Mouse (Mus musculus): ENCODE results near the gene Rem2. TPM values are rescaled to one million over a fixed set of nuclear protein-coding genes. Genes with fewer than 3 reads are reported as not detected.

Rem2 gene
- total RNA-seq, 2 experiments from 2014 or later = 0.39 to 0.87 TPM

DNA sequence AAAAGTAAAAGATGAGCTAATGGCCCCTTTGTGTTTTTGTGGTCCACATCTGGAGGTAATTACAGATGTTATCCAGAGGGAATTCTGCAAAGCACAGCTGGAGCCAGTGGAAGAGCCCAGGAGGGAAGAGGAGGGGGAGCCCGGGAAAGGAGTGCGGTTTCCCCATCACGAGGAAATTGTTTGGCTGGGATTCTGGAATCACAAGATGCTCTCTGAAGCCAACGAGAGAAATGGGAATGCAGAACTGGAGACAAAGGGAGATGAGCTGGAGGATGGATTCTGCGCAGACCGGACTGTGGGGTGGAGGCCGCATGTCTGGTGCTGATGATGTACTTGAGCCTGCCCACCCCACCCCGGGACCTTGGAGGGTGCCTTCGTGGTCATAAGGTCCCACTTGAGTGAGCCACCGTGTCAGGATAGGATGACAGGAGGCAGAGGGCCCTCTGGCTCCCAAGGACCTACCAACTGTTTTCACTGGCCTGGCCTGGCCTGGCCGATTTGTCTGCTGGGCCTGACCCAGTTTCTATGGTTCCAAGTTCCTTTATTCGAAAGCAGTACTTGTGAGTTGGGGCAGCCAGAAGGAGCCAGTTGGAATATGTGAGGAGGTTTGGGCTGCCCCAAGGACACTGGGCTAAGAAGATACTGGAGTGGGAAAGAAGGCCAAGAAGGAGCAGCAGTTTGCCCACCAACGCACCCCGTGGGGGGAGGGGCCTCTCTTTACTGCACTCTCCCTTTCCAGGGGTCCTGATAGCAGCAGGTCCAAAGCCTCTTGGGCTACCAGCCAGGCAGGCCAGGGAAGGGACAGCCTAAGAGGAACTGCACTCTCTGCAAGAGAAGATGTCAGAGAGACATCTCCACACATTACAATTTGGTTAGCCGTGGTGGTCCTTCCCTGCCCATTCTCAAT, 31.9 kb upstream of the Rem2 start:
- DNase-seq = peak; percentile 24

DNA sequence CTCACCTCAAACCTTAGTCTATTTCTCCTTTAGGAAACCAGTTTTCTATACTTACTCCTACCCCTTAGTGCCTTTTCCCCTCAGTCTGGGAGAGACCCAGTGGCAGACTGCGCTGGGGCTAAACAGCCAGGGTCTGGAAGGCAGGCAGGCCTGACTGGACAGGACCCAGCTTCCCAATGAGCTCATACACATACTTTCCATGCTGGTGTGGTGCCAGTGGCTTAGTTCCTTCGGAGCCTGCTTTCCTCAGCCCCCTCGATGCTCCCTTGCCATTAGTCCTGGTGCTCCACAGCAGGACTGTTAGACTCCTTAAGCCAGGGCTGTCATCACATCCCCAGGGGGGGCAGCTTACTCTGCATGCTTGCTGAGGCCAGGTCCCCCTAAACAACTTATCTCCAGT, 30.4 kb upstream of the Rem2 start:
- no peak for DNase-seq

DNA sequence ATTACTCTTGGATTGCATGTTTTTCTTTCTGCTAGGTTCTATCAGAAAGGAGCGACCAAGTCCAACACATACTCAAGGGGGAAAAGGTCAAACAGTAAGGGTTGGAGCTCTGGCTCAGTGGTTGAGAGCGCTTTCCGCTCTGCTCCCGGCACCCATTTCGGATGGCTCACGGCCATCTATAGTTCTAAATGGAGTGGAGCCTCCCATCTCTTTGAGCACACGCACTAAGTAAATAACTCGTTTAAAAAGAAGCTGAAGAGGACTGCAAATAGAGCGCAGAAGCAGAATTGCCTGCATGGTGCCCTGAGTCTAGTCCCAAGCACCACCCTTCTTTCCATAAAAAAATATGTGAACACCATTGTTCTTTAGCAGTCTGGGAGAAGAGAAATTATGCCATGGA, 22.3 kb upstream of the Rem2 start:
- DNase-seq = no peak

DNA sequence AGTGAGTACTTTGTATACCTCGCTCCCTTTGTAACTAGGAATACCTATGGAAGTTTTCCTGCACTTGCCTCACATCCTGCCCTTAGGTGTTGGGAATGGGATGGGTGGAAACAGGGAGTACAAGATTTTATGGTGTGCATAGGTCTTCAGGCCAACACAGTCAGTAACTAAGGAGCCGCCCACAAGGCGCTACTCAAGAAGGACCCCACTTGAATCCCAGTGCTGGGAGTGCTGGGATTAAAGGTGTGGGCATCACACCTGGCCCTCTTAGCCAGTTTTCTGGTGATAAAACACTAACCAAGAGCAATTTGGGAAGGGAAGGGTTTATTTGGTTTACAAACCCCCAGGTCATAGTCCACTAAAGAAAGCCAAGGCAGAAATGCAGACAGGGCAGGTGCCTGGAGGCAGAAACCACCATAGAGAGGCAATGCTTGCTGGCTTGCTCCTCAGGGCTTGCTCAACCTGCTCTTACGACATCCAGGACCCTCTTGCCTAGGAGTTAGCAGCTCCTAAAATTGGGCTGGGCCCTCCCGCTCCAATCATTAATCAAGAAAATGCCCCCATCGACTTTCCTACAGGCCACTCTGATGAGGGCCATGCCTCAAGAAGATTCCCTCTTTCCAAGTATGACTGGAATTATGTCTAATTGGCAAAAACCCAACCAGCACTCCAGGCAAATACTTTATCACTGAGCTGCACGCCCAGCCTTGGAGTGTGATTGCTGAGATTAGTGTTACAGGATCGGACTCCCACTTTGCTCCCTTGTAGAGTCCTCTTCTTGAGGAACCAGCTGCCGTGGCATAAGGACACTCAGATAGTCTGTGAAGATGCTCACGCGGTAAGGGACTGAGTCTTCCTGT, 21.0 kb upstream of the Rem2 start:
- no peak for DNase-seq

DNA sequence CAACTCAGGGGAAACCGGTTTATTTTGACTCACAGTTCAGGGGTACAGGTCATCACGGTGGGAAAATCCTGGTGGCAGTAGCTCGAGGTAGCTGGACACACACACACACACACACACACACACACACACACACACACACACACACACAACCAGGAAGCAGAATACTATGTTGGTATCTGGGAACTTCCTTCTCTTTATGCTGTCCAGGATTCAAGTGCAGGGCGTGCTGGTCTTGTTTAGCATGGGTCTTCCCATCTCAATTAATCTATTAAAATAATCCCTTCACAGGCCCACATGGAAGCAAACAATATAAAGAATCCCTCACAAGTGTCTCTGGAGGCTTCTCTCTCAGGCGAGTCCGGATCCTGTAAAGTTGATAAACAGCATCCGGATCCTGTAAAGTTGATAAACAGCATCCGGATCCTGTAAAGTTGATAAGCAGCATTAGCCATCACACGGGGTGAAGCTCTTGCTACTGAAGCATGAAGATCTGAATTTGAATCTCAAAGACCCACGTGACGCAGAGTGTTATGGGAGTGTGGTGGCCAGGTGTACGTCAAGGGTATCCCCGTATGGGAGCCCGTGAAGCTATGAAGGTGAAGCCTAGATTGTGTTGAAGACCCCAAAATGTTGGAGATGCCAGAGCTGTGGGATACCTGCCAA, 17.9 kb upstream of the Rem2 start:
- no peak for DNase-seq

DNA sequence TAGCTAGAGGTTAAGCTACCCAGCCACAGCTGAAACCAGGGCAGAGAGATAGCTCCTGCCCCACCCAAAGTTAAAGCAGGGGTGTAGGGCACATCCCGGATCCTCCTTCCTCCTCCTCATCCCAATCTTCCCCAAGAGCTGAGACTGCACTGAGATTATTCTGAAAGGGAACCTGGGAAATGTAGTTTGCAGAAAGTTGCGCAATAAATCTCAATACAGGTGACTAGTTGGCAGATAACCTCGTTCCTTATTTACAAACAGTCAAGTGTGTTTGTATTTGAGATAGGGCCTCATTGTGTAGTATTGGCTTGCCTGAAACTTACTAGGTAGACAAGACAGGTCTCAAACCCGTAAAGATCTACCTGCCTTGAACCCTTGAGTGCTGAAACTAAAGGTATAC, 13.8 kb upstream of the Rem2 start:
- DNase-seq = no peak

DNA sequence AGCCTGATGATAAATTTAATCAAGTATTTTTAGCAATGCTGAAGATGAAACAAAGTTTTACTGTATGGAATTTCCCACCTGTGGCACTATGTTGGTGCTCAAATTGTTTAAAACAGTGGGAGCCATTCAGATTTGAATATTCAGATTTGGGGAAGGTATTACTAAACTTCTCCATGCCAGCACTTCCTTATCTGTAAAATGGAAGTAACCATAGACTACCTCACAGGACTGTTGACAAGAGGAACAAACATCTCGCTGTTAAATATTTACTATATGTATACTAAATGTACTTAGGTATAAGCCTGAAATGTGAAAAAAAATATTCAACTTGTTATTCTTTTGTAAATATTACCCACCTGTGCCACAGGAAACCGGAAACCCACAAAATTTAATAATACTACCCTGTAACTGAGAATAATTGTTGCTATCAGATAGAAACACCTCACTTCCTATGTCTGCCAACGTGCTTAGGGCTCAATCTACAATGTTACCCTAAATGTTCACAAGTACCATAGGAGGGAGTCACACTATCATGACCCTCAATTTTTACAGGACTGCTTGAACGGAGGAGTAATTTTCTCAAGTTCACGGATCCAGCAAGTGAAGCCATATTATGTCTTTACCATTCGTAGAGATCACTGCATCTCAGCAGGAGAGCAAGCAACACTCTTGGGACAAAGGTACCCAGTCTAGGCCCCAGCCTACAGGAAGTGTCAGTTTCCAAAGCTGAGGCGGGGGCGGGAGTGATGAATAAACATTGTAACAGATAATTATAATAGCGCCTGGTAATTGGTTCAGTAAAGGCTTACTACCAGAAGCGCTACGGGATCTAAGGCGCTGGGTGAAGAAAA, 12.6 kb upstream of the Rem2 start:
- DNase-seq = no peak

DNA sequence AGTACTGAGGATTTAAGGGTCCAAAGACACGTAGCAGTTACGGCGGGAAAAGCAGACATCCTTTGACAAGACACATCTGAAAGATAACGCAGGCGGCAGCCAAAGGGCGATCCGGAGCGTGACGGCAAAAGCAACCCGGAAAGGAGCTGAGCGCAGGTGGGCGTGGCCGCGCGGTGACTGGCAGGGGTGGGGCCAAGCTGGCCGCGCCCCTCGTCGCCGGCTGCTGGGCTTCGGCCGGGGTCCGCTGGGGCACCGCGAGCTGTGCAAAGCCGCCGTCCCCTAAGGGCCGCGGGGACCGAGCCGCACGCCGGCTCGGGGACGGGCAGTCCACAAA, 12.0 kb upstream of the Rem2 start, which contains the start of gene Lrp10:
TSS of gene Lrp10 (plus strand) at position 179 of the 334 bp plus-strand sequence.
- peak; percentile 94 for DNase-seq

DNA sequence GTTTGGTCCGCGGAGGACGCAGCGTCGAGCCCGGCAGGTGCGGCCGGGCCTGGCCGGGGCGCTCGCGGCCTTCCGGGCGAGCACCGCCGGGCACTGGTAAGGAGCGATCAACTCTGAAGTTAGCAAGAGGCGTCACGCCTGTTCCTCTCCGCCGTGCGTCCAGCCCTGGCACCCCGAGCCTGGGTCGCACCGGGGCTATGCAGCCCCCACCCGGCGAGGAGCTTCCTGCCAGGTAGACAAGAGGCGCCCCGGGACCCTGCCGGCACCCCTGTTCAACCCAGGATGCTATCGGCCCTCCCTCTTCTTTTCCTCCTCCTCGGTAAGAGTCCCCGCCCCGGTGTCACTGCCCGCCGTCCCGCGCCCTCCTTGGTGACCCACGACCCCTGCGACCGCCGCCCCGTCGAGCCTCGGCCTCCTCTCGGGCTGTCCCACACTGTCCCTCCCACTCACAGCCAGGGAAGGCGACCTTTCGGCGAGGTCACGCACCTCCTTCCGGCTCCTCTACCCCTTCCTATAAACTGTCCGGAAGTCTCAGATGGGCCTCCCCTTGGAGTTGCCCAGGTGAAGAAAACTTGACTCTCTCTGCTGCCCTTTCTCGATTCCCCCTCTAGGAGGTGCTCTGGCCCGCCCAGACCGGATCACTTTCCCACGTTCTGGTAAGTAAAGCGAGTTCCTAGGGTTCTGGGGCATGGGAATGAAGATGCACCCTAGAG, 11.5 kb upstream of the Rem2 start:
- DNase-seq = peak; percentile 76

DNA sequence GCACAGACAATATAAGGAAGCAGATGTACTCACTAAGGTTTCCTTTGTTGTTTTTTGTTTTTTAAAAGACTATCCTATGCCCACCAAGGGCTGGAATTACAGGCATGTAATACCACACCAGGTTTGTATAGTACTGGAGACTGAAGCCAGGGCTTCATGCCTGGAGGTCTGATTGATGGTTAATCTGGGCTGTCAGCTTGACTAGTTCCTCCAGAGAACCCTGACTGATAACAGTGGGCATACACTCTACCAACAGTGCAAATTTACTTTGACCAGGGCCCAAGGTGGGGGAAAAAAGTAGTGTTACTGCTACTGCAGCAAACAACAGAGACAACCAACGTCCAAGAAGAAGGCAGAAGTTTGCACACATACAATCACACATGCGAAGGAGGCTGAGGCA, 4.4 kb upstream of the Rem2 start:
- DNase-seq = no peak

DNA sequence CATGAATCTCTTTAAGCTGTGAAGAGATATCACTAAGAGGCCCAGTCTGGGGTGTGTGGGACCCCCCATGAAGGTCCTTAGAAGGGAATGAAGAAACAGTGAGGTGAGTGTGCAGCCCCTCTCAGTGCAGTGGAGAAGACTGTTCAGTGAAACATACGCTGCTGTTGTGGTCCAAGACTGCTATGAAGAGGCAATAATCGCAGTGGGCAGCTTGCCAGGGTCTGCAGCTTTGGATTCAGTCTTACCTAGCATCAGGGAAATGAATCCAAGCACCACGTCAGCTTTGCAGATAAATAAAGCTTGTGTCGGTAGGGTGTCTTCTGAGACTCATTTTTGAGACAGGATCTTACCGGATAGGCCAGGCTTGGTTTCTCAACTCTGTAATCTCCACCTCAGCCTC, 3.2 kb upstream of the Rem2 start:
- no peak for DNase-seq

DNA sequence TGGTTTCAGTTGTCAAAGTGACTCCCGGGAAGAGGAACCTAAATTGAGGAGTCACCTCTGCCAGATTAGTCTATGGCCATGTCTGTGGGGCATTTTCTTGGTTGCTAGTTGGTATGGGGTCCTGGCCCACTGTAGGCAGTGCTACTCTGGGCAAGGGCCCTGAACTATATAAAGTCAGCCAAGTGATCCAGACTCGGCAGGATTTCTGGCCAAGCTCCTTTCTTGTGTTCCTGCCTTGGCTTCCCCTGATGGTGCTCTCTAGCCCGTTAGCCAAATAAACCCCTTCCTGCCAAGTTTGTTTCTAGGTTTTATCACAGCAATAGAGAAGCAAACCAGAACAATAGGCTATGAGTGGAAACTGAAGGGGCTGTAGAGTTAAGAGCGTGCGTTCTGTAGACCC, 1.2 kb upstream of the Rem2 start:
- DNase-seq = no peak

DNA sequence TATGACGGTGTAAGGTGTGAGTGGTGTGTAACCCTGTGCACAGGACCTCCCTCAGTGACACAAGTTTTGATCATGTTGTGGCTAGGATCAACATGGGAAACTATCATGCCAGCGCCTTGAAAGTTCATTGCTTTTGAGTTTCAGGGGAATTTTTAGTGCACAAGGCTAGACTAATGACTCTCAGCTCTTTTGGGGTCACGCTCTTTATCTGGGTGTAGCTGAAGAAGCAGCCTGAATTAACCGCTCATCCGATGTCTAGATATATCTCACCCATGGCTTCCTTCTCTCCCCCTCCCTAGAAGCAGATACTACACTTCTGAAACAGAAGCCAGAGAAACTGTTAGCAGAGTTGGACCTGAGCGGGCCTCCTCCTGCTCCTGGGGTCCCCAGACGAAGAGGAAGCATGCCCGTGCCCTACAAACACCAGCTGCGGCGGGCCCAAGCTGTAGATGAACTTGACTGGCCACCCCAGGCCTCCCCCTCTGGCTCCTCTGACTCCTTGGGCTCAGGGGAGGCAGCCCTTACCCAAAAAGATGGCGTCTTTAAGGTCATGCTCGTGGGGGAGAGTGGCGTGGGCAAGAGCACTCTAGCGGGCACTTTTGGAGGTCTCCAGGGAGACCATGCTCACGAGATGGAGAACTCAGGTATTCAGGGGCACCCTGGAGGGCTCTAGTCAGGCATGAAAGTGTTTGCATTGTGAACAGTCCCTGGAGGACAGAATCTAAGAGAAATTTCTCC, 1.4 kb downstream of the Rem2 start:
- DNase-seq = no peak

DNA sequence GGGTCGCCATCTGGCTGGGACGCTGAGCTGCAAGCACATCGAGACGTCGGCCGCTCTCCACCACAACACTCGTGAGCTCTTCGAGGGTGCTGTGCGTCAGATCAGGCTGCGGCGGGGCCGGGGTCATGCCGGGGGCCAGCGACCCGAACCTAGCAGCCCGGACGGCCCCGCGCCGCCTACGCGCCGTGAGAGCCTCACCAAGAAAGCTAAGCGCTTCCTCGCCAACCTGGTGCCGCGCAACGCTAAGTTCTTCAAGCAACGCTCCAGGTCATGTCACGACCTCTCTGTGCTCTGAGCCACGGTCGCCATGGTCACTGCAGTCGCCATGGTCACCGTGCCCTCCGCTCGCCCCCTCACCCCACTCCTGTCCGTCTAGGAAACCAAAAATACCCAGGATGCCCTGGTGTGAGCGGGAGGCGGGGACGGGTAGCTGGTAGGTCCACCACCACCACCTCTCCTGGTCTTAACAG, 3.6 kb downstream of the Rem2 start:
- peak; percentile 67 for DNase-seq

DNA sequence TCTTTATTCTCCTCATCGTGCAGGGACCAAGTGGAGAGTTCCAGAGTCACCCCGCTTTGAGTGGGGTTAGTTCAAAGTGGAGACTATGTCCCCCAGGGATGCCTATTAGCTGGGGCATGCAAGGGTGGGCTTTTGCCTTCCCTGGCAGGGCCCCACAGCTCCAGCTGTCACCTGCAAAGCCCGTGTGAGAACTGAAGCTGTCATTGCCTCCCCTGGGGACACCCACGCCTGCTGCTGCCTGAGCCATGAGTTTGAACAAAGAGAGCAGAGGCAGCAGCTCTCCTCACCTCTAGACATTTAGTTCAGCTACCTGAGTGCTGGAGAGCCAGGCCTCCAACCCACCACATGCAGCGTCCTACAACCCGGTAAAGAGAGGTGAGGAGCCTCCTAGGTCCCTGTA, 4.8 kb downstream of the Rem2 start:
- DNase-seq = no peak

DNA sequence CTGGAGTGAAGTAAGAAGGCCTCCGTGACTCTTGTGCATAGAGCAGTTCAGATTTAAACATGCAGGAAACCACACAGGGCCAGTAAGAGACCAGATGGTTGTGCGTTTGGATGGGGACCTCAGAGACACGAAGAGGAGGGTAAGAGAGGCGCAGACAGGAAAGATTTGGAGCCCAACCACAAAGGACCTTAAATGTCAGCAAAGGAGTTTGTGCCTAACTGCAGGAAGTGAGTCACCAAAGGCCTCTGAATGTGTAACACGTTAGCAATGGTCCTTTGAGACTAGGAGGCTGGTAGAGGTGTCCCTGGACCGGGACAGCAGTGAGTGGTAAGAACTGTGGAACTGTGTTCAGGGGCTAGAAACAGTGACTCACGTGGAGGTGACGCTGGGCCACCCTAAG, 5.5 kb downstream of the Rem2 start:
- DNase-seq = peak; percentile 30

DNA sequence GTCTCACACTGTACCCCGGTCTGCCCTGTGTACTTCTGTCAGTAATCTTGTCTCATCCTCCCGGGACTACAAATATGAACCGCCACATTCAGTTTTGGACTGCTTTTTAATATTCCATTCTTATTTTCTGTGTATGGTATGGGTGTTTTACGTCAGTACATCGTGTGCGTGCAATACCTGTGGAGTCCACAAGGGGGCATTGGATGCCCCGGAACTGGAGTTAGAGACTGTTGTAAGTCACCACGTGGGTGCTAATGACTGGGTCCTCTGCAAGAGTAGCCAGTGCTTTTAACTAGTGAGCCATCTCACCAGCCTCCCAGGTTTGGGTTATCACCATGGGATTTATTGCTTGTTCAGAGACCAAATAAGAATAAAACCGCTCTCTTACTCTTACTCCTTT, 6.6 kb downstream of the Rem2 start:
- peak; percentile 57 for DNase-seq

DNA sequence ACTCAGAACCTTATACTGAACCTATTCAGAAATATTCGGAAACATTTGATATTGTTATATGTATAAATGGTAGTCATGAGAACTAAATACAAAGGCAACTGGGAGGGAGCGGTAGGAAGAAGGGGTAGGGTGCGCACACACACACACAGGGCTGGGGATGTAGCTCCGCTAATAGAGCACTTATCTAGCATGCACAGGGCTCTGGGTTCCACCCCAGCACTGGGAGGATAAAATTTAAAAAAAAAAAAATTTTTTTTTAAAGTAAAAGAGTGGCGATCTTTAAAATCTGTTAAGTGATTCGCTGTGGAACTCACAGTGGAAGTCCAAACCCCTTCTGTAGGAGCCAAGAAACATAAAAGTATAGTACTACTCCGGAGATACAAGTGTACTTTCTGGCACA, 10.0 kb downstream of the Rem2 start:
- no peak for DNase-seq

DNA sequence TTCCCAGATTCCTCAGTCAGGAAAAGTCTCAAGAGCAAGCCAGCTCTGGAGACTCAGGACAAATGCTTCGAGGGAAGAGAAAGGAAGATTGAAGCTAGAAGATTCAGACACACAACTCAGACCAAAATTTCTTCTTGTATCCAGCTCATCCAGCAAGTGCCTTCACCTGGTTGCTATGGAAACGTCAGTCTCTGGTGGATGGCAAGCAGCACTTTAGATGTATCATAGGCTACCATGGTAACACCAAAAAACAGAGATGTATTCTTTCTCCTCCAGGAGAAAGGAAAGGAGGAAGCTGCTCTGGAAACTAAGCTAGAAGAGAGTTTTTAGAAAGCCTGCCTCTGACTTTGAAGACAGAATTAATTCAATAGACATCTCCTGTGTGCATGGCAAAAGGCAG, 11.8 kb downstream of the Rem2 start:
- no peak for DNase-seq

DNA sequence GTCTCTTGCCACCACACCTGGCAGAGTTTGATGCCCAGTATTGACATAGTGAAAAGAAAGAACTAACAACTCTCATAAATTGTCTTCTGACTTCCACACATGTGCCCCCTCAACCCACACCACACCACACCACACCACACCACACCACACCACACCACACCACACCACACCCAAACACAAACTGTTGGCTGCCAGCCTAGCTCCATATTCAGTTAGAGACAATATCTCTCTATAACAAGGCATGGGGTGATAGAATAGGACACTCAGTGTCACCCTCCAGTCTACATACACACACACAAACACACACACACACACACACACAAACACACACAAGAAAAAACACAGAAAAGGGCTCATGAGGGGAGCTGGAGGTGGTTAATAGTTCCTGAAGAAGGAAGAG, 12.4 kb downstream of the Rem2 start:
- no peak for DNase-seq

Data from adrenal gland, postnatal 10 days (tissue).